Mouse (Mus musculus): ENCODE data around the gene Luzp1. TPM values are rescaled to one million over a fixed set of nuclear protein-coding genes. Genes with fewer than 3 reads are reported as not detected.

Gene Luzp1
- polyA plus RNA-seq, 1 experiment from 2014 or later, result 83.8 TPM

- peaks cover 48% of the 10 kb centered on the region for H3K4me1 ChIP-seq (replicated peaks)
- no peaks in the 10 kb centered on the region for H3K27me3 ChIP-seq (replicated peaks)
- H3K9ac ChIP-seq, result no peak overlapping the region
- no peak overlapping the region for H3K4me2 ChIP-seq
- ATAC-seq (ENCODE audit: insufficient number of reproducible peaks, low FRiP score), result no peak
- no peak overlapping the region for H3K27ac ChIP-seq (ENCODE audit: poor library complexity, severe bottlenecking)
- no peaks in the 10 kb centered on the region for H3K9me3 ChIP-seq (replicated peaks)
- WGBS, result 60% methylated on average over 3 of the region's 3 CpGs
- H3K4me3 ChIP-seq, result no peak overlapping the region
- H3K36me3 ChIP-seq, result peaks cover 86% of the 10 kb centered on the region
Measured at GRCm38 (mm10) chr4:136546279-136547045, 76.9 kb downstream of the Luzp1 start.

GRCm38 (mm10) chr4:136547721-136548120, 78.2 kb downstream of the Luzp1 start:
- Histone ChIP-seq H3K4me3 (no peak overlapping the region), H3K4me2 (no peak overlapping the region), H3K36me3 (peaks cover 85% of the 10 kb centered on the region), H3K9me3 (replicated peaks) (no peaks in the 10 kb centered on the region), H3K4me1 (replicated peaks) (peaks cover 40% of the 10 kb centered on the region), H3K27me3 (replicated peaks) (no peaks in the 10 kb centered on the region), H3K27ac (ENCODE audit: poor library complexity, severe bottlenecking) (peak overlapping the region; percentile 79; the same call in 1 of the 2 replicates), H3K9ac (no peak overlapping the region)
- ATAC-seq (ENCODE audit: insufficient number of reproducible peaks, low FRiP score), result no peak
- WGBS, result 67% methylated on average over 1 of the region's 1 CpGs

- Histone ChIP-seq H3K4me1 (replicated peaks) (peaks cover 40% of the 10 kb centered on the region), H3K9ac (no peak overlapping the region), H3K9me3 (replicated peaks) (no peaks in the 10 kb centered on the region), H3K27me3 (replicated peaks) (no peaks in the 10 kb centered on the region), H3K4me3 (no peak overlapping the region), H3K27ac (ENCODE audit: poor library complexity, severe bottlenecking) (peak overlapping the region; percentile 79), H3K4me2 (no peak overlapping the region), H3K36me3 (peaks cover 85% of the 10 kb centered on the region)
- whole genome bisulfite sequencing, result 35% methylated on average over 1 of the region's 1 CpGs
- 0 out of 2 replicates have a peak, but pooled peaks have one; percentile 46 for ATAC-seq (ENCODE audit: insufficient number of reproducible peaks, low FRiP score)
Measured at GRCm38 (mm10) chr4:136548381-136548801, 78.8 kb downstream of the Luzp1 start.

- Histone ChIP-seq H3K4me2 (no peak overlapping the region), H3K9me3 (replicated peaks) (no peaks in the 10 kb centered on the region), H3K27ac (ENCODE audit: poor library complexity, severe bottlenecking) (no peak overlapping the region), H3K4me1 (replicated peaks) (peaks cover 15% of the 10 kb centered on the region), H3K9ac (no peak overlapping the region), H3K4me3 (no peak overlapping the region), H3K36me3 (peaks cover 79% of the 10 kb centered on the region), H3K27me3 (replicated peaks) (no peaks in the 10 kb centered on the region)
- ATAC-seq (ENCODE audit: insufficient number of reproducible peaks, low FRiP score), result no peak
- WGBS, result 58% methylated on average over 1 of the region's 1 CpGs
Measured at GRCm38 (mm10) chr4:136553108-136553507, 83.5 kb downstream of the Luzp1 start.

- WGBS, result 90% methylated on average over 2 of the region's 2 CpGs
- Histone ChIP-seq H3K9ac (no peak overlapping the region), H3K9me3 (replicated peaks) (no peaks in the 10 kb centered on the region), H3K4me1 (replicated peaks) (no peaks in the 10 kb centered on the region; the same call in 1 of the 2 replicates), H3K4me2 (no peak overlapping the region), H3K4me3 (no peak overlapping the region), H3K27ac (ENCODE audit: poor library complexity, severe bottlenecking) (no peak overlapping the region), H3K36me3 (peaks cover 81% of the 10 kb centered on the region), H3K27me3 (replicated peaks) (no peaks in the 10 kb centered on the region)
- no peak for ATAC-seq (ENCODE audit: insufficient number of reproducible peaks, low FRiP score)
Measured at GRCm38 (mm10) chr4:136557638-136558037, 88.1 kb downstream of the Luzp1 start.

- ATAC-seq (ENCODE audit: insufficient number of reproducible peaks, low FRiP score), result no peak
- H3K27me3 ChIP-seq (replicated peaks), result no peaks in the 10 kb centered on the region
- H3K4me2 ChIP-seq, result no peak overlapping the region
- no peak overlapping the region for H3K9ac ChIP-seq
- 96% methylated on average over 2 of the region's 2 CpGs for WGBS
- no peak overlapping the region for H3K4me3 ChIP-seq
- H3K27ac ChIP-seq (ENCODE audit: poor library complexity, severe bottlenecking), result no peak overlapping the region
- H3K4me1 ChIP-seq (replicated peaks), result no peaks in the 10 kb centered on the region
- H3K36me3 ChIP-seq, result peaks cover 81% of the 10 kb centered on the region
- no peaks in the 10 kb centered on the region for H3K9me3 ChIP-seq (replicated peaks)
Measured at GRCm38 (mm10) chr4:136559690-136560089, 90.1 kb downstream of the Luzp1 start.

GRCm38 (mm10) chr4:136560270-136560991, 90.9 kb downstream of the Luzp1 start:
- Histone ChIP-seq H3K9ac (no peak overlapping the region), H3K4me2 (no peak overlapping the region), H3K9me3 (replicated peaks) (no peaks in the 10 kb centered on the region), H3K27me3 (replicated peaks) (no peaks in the 10 kb centered on the region), H3K4me1 (replicated peaks) (no peaks in the 10 kb centered on the region), H3K27ac (ENCODE audit: poor library complexity, severe bottlenecking) (no peak overlapping the region), H3K4me3 (no peak overlapping the region), H3K36me3 (peaks cover 79% of the 10 kb centered on the region)
- no peak for ATAC-seq (ENCODE audit: insufficient number of reproducible peaks, low FRiP score)
- WGBS, result 87% methylated on average over 8 of the region's 8 CpGs

- Histone ChIP-seq H3K27ac (ENCODE audit: poor library complexity, severe bottlenecking) (no peak overlapping the region), H3K4me3 (no peak overlapping the region), H3K4me1 (replicated peaks) (no peaks in the 10 kb centered on the region), H3K4me2 (no peak overlapping the region), H3K9me3 (replicated peaks) (no peaks in the 10 kb centered on the region), H3K36me3 (peaks cover 74% of the 10 kb centered on the region), H3K9ac (no peak overlapping the region), H3K27me3 (replicated peaks) (no peaks in the 10 kb centered on the region)
- ATAC-seq (ENCODE audit: insufficient number of reproducible peaks, low FRiP score), result no peak
- WGBS, result 88% methylated on average over 6 of the region's 6 CpGs
Measured at GRCm38 (mm10) chr4:136562755-136563154, 93.2 kb downstream of the Luzp1 start.

- no peak for ATAC-seq (ENCODE audit: insufficient number of reproducible peaks, low FRiP score)
- Histone ChIP-seq H3K9me3 (replicated peaks) (no peaks in the 10 kb centered on the region), H3K4me1 (replicated peaks) (no peaks in the 10 kb centered on the region), H3K9ac (no peak overlapping the region), H3K27me3 (replicated peaks) (no peaks in the 10 kb centered on the region), H3K4me3 (no peak overlapping the region), H3K27ac (ENCODE audit: poor library complexity, severe bottlenecking) (no peak overlapping the region), H3K36me3 (peaks cover 68% of the 10 kb centered on the region), H3K4me2 (no peak overlapping the region)
- WGBS, result 83% methylated on average over 3 of the region's 3 CpGs
Measured at GRCm38 (mm10) chr4:136568629-136569028, 99.1 kb downstream of the Luzp1 start.

- no peaks in the 10 kb centered on the region for H3K27me3 ChIP-seq (replicated peaks)
- H3K36me3 ChIP-seq, result peaks cover 57% of the 10 kb centered on the region
- no peaks in the 10 kb centered on the region for H3K9me3 ChIP-seq (replicated peaks)
- H3K27ac ChIP-seq (ENCODE audit: poor library complexity, severe bottlenecking), result no peak overlapping the region
- H3K4me2 ChIP-seq, result no peak overlapping the region
- no peak for ATAC-seq (ENCODE audit: insufficient number of reproducible peaks, low FRiP score)
- peaks cover 2% of the 10 kb centered on the region for H3K4me1 ChIP-seq (replicated peaks)
- no peak overlapping the region for H3K9ac ChIP-seq
- H3K4me3 ChIP-seq, result no peak overlapping the region
Measured at GRCm38 (mm10) chr4:136569998-136570397, 100.4 kb downstream of the Luzp1 start.

- no peak overlapping the region for H3K4me2 ChIP-seq
- peaks cover 22% of the 10 kb centered on the region for H3K4me1 ChIP-seq (replicated peaks)
- H3K36me3 ChIP-seq, result 0 out of 2 replicates have a peak, but pooled peaks cover 3% of the 10 kb centered on the region
- 92% methylated on average over 3 of the region's 3 CpGs for WGBS
- H3K27me3 ChIP-seq (replicated peaks), result no peaks in the 10 kb centered on the region
- no peak overlapping the region for H3K9ac ChIP-seq
- no peak for ATAC-seq (ENCODE audit: insufficient number of reproducible peaks, low FRiP score)
- H3K9me3 ChIP-seq (replicated peaks), result no peaks in the 10 kb centered on the region
- H3K27ac ChIP-seq (ENCODE audit: poor library complexity, severe bottlenecking), result no peak overlapping the region
- H3K4me3 ChIP-seq, result no peak overlapping the region
Measured at GRCm38 (mm10) chr4:136581885-136582284, 112.3 kb downstream of the Luzp1 start.
